Mouse (Mus musculus): ENCODE measurements around the gene Kcnj8. TPM values are rescaled to one million over a fixed set of nuclear protein-coding genes. Genes with fewer than 3 reads are reported as not detected.

The Kcnj8 gene
- total and polyA plus RNA-seq, 3 experiments = not detected

DNA sequence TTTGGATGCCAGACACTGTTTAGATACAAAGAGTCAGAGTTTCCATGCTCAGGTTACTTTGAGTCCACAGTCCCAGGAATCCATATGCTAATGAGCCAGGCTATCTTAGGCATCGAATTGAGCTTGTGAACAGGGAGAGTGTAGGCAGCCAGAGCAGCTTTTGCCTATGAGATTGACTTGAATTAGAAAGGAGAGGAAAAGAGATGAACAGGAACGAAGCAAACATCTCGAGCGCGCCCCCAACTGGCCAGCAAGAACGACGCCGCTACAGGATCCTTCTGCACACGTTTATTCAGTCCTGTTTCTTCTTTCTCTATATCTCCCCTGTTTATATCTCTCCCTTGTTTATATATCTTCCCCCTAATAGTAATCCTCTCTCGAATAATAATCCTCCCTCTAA is 56.5 kb downstream of the Kcnj8 start:
- no peaks in the 10 kb centered on the region for H3K27me3 ChIP-seq (ENCODE audit: control insufficient read depth in 1 of 2, insufficient read depth in 2 of 2, low read length in 2 of 2)
- H3K4me1 ChIP-seq (ENCODE audit: control insufficient read depth in 1 of 2, insufficient read depth in 2 of 2, low read length in 2 of 2) = no peaks in the 10 kb centered on the region
- no peaks in the 10 kb centered on the region for H3K36me3 ChIP-seq (ENCODE audit: control insufficient read depth in 1 of 2, insufficient read depth in 2 of 2, low read length in 2 of 2)
- DNase-seq (ENCODE audit: low read depth, low spot score) = no peak
- no peak overlapping the region for H3K27ac ChIP-seq (ENCODE audit: control insufficient read depth, low read depth, low read length)
- H3K79me2 ChIP-seq (ENCODE audit: control insufficient read depth, insufficient read depth, low read length, poor library complexity) = no peaks in the 10 kb centered on the region
- no peaks in the 10 kb centered on the region for H3K9me3 ChIP-seq (replicated peaks; ENCODE audit: insufficient read depth, low read length)
- no peak overlapping the region for H3K4me3 ChIP-seq (ENCODE audit: control insufficient read depth in 1 of 2, insufficient read depth in 1 of 2, low read depth in 2 of 2, low read length in 2 of 2)
- TF ChIP-seq MAFK (IDR thresholded peaks at IDR 0.05; ENCODE audit: borderline replicate concordance, low read depth, low read length) (no peak), CTCF (IDR thresholded peaks at IDR 0.05 in 2 of 3, conservative IDR thresholded peaks at IDR 0.05 in 1 of 3; ENCODE audit: control insufficient read depth in 1 of 3, insufficient read depth in 1 of 3, low read depth in 2 of 3, low read length in 3 of 3, poor library complexity in 1 of 3, severe bottlenecking in 1 of 3) (0 out of 6 replicates have a peak, but pooled peaks of 1 of the 3 experiments have one; percentile 11)
- no peak overlapping the region for H3K9ac ChIP-seq (ENCODE audit: control insufficient read depth, low read depth, low read length, poor library complexity, severe bottlenecking)

Other genes with a start within 250 kb of the Kcnj8 start
- gene Slco1a5, start 248.6 kb downstream of the Kcnj8 start, total RNA-seq (2012; rRNA removed) = 0.04 TPM in 1 of 2 replicates, not detected in the other
- not detected for gene Slco1a5, start 248.6 kb downstream of the Kcnj8 start, polyA plus RNA-seq (2012; ENCODE audit: insufficient read depth in 1 of 2, insufficient read length in 2 of 2, low read depth in 1 of 2, low replicate concordance in 2 of 2, missing spikeins in 1 of 2)
- gene Pyroxd1, start 226.0 kb downstream of the Kcnj8 start, total RNA-seq (2012; rRNA removed) = 6.7 and 7.5 TPM in 2 replicates
- 1 to 10 TPM in 1 of 2 experiments, not detected in 1; 6.5 TPM for gene Pyroxd1, start 226.0 kb downstream of the Kcnj8 start, polyA plus RNA-seq (2012; ENCODE audit: insufficient read depth in 1 of 2, insufficient read length in 2 of 2, low read depth in 1 of 2, low replicate concordance in 2 of 2, missing spikeins in 1 of 2)
- gene Recql, start 184.5 kb downstream of the Kcnj8 start, total RNA-seq (2012; rRNA removed) = 39.1 and 39.9 TPM in 2 replicates
- gene Recql, start 184.5 kb downstream of the Kcnj8 start, polyA plus RNA-seq (2012; ENCODE audit: insufficient read depth in 1 of 2, insufficient read length in 2 of 2, low read depth in 1 of 2, low replicate concordance in 2 of 2, missing spikeins in 1 of 2) = 10 to 100 TPM in 1 of 2 experiments, not detected in 1; 48.4 TPM
- gene Golt1b, start 184.4 kb downstream of the Kcnj8 start, total RNA-seq (2012; rRNA removed) = 50.9 and 54.7 TPM in 2 replicates
- gene Golt1b, start 184.4 kb downstream of the Kcnj8 start, polyA plus RNA-seq (2012; ENCODE audit: insufficient read depth in 1 of 2, insufficient read length in 2 of 2, low read depth in 1 of 2, low replicate concordance in 2 of 2, missing spikeins in 1 of 2) = 10 to 100 TPM in 1 of 2 experiments, not detected in 1; 45.3 TPM
- gene Spx, start 158.2 kb downstream of the Kcnj8 start, total RNA-seq (2012; rRNA removed) = 0.23 and 0.69 TPM in 2 replicates
- gene Spx, start 158.2 kb downstream of the Kcnj8 start, polyA plus RNA-seq (2012; ENCODE audit: insufficient read depth in 1 of 2, insufficient read length in 2 of 2, low read depth in 1 of 2, low replicate concordance in 2 of 2, missing spikeins in 1 of 2) = under 1 TPM in 1 of 2 experiments, not detected in 1; 0.67 TPM
- not detected in 2 replicates for gene Gys2, start 98.5 kb downstream of the Kcnj8 start, total RNA-seq (2012; rRNA removed)
- gene Gys2, start 98.5 kb downstream of the Kcnj8 start, polyA plus RNA-seq (2012; ENCODE audit: insufficient read depth in 1 of 2, insufficient read length in 2 of 2, low read depth in 1 of 2, low replicate concordance in 2 of 2, missing spikeins in 1 of 2) = not detected
- not detected in 2 replicates for gene Ldhb, start 63.7 kb downstream of the Kcnj8 start, total RNA-seq (2012; rRNA removed)
- gene Ldhb, start 63.7 kb downstream of the Kcnj8 start, polyA plus RNA-seq (2012; ENCODE audit: insufficient read depth in 1 of 2, insufficient read length in 2 of 2, low read depth in 1 of 2, low replicate concordance in 2 of 2, missing spikeins in 1 of 2) = not detected
- gene Abcc9, start 130.7 kb upstream of the Kcnj8 start, total RNA-seq (2012; rRNA removed) = not detected in 2 replicates
- not detected for gene Abcc9, start 130.7 kb upstream of the Kcnj8 start, polyA plus RNA-seq (2012; ENCODE audit: insufficient read depth in 1 of 2, insufficient read length in 2 of 2, low read depth in 1 of 2, low replicate concordance in 2 of 2, missing spikeins in 1 of 2)
- gene Cmas, start 185.1 kb upstream of the Kcnj8 start, total RNA-seq (2012; rRNA removed) = 29.4 and 44.6 TPM in 2 replicates
- gene Cmas, start 185.1 kb upstream of the Kcnj8 start, polyA plus RNA-seq (2012; ENCODE audit: insufficient read depth in 1 of 2, insufficient read length in 2 of 2, low read depth in 1 of 2, low replicate concordance in 2 of 2, missing spikeins in 1 of 2) = 10 to 100 TPM in 1 of 2 experiments, not detected in 1; 55.0 TPM
- not detected in 2 replicates for gene Sult6b2, start 232.9 kb upstream of the Kcnj8 start, total RNA-seq (2012; rRNA removed)
- gene Sult6b2, start 232.9 kb upstream of the Kcnj8 start, polyA plus RNA-seq (2012; ENCODE audit: insufficient read depth in 1 of 2, insufficient read length in 2 of 2, low read depth in 1 of 2, low replicate concordance in 2 of 2, missing spikeins in 1 of 2) = under 1 TPM in 1 of 2 experiments, not detected in 1; 0.07 TPM

Data from MEL (cell line).